Mouse (Mus musculus): ENCODE measurements around the gene Inpp5a. TPM values are rescaled to one million over a fixed set of nuclear protein-coding genes. Genes with fewer than 3 reads are reported as not detected.
A peak's percentile ranks its signal among the peaks of the same experiment; 100 is the strongest.

Gene Inpp5a
- 10.9 and 11.5 TPM in 2 replicates for total RNA-seq (2012; rRNA removed)

GRCm38 (mm10) chr7:139388670-139389212, at the start of gene Inpp5a:
TSS of gene Inpp5a (plus strand) at chr7:139389109.
- no peaks in the 10 kb centered on the region for H3K36me3 ChIP-seq (ENCODE audit: control insufficient read depth, insufficient read depth, low read length, poor library complexity, severe bottlenecking)
- in situ Hi-C loops (cut with MboI; ENCODE audit: low sequenced_read_pairs in 2 of 2, unreplicated experiment in 2 of 2): no loop called here
- DNase-seq (ENCODE audit: low read depth, low spot score): peak; percentile 99
- TF ChIP-seq MAFK (IDR thresholded peaks at IDR 0.05; ENCODE audit: insufficient read depth, low read depth, low read length): no peak
- TF ChIP-seq ZNF384 (IDR thresholded peaks at IDR 0.05; ENCODE audit: low read depth, low read length): no peak
- TF ChIP-seq CHD2 (IDR thresholded peaks at IDR 0.05; ENCODE audit: low read depth, low read length): no peak
- no peak; the same call in 1 of the 2 replicates for TF ChIP-seq HCFC1 (IDR thresholded peaks at IDR 0.05; ENCODE audit: borderline replicate concordance, insufficient read depth, low read length)
- no peak for TF ChIP-seq ZC3H11A (IDR thresholded peaks at IDR 0.05; ENCODE audit: borderline replicate concordance, low read depth, low read length)
- no peaks in the 10 kb centered on the region for H3K9me3 ChIP-seq (ENCODE audit: control insufficient read depth, insufficient read depth, low read depth, low read length)
- peak within 1 kb of the TSS; percentile 85 to 99 for H3K4me3 ChIP-seq (ENCODE audit: insufficient read depth in 1 of 2, low read depth in 1 of 2, low read length in 2 of 2, poor library complexity in 1 of 2, severe bottlenecking in 1 of 2)
- peak within 1 kb of the TSS; percentile 69; the same call in 1 of the 2 replicates for H3K27ac ChIP-seq (ENCODE audit: insufficient read depth, low read depth, low read length, poor library complexity, severe bottlenecking)
- peak within 1 kb of the TSS; percentile 93 for H3K9ac ChIP-seq (ENCODE audit: insufficient read depth, low read depth, low read length, poor library complexity, severe bottlenecking)
- no peaks in the 10 kb centered on the region for H3K4me1 ChIP-seq (ENCODE audit: control insufficient read depth in 2 of 2, insufficient read depth in 2 of 2, low read length in 2 of 2, poor library complexity in 1 of 2)

- TF ChIP-seq ZC3H11A (IDR thresholded peaks at IDR 0.05; ENCODE audit: borderline replicate concordance, low read depth, low read length) (no peak), MAFK (IDR thresholded peaks at IDR 0.05; ENCODE audit: insufficient read depth, low read depth, low read length) (no peak), HCFC1 (IDR thresholded peaks at IDR 0.05; ENCODE audit: borderline replicate concordance, insufficient read depth, low read length) (no peak), ZNF384 (IDR thresholded peaks at IDR 0.05; ENCODE audit: low read depth, low read length) (no peak), CHD2 (IDR thresholded peaks at IDR 0.05; ENCODE audit: low read depth, low read length) (no peak)
- in situ Hi-C loops (cut with MboI; ENCODE audit: low sequenced_read_pairs in 2 of 2, unreplicated experiment in 2 of 2): no loop called here
- Histone ChIP-seq H3K9ac (ENCODE audit: insufficient read depth, low read depth, low read length, poor library complexity, severe bottlenecking) (no peak overlapping the region), H3K9me3 (ENCODE audit: control insufficient read depth, insufficient read depth, low read depth, low read length) (no peaks in the 10 kb centered on the region), H3K4me1 (ENCODE audit: control insufficient read depth in 2 of 2, insufficient read depth in 2 of 2, low read length in 2 of 2, poor library complexity in 1 of 2) (peaks cover 2% of the 10 kb centered on the region in 2 experiments; a peak in 1 of 4 replicates), H3K36me3 (ENCODE audit: control insufficient read depth, insufficient read depth, low read length, poor library complexity, severe bottlenecking) (no peaks in the 10 kb centered on the region), H3K4me3 (ENCODE audit: insufficient read depth in 1 of 2, low read depth in 1 of 2, low read length in 2 of 2, poor library complexity in 1 of 2, severe bottlenecking in 1 of 2) (no peak overlapping the region), H3K27ac (ENCODE audit: insufficient read depth, low read depth, low read length, poor library complexity, severe bottlenecking) (no peak overlapping the region)
- no peak for DNase-seq (ENCODE audit: low read depth, low spot score)
These were observed 49.7 kb upstream of the Inpp5a start for GRCm38 (mm10) chr7:139339184-139339583.

- Histone ChIP-seq H3K9ac (ENCODE audit: insufficient read depth, low read depth, low read length, poor library complexity, severe bottlenecking) (no peak overlapping the region), H3K27ac (ENCODE audit: insufficient read depth, low read depth, low read length, poor library complexity, severe bottlenecking) (no peak overlapping the region), H3K9me3 (ENCODE audit: control insufficient read depth, insufficient read depth, low read depth, low read length) (no peaks in the 10 kb centered on the region), H3K4me1 (ENCODE audit: control insufficient read depth in 2 of 2, insufficient read depth in 2 of 2, low read length in 2 of 2, poor library complexity in 1 of 2) (peaks cover 2% of the 10 kb centered on the region in 2 experiments; a peak in 1 of 4 replicates), H3K36me3 (ENCODE audit: control insufficient read depth, insufficient read depth, low read length, poor library complexity, severe bottlenecking) (no peaks in the 10 kb centered on the region), H3K4me3 (ENCODE audit: insufficient read depth in 1 of 2, low read depth in 1 of 2, low read length in 2 of 2, poor library complexity in 1 of 2, severe bottlenecking in 1 of 2) (no peak overlapping the region)
- in situ Hi-C loops (cut with MboI; ENCODE audit: low sequenced_read_pairs in 2 of 2, unreplicated experiment in 2 of 2): no loop called here
- DNase-seq (ENCODE audit: low read depth, low spot score): no peak
- no peak for TF ChIP-seq ZNF384 (IDR thresholded peaks at IDR 0.05; ENCODE audit: low read depth, low read length)
- no peak for TF ChIP-seq MAFK (IDR thresholded peaks at IDR 0.05; ENCODE audit: insufficient read depth, low read depth, low read length)
- TF ChIP-seq ZC3H11A (IDR thresholded peaks at IDR 0.05; ENCODE audit: borderline replicate concordance, low read depth, low read length): no peak
- no peak for TF ChIP-seq CHD2 (IDR thresholded peaks at IDR 0.05; ENCODE audit: low read depth, low read length)
- TF ChIP-seq HCFC1 (IDR thresholded peaks at IDR 0.05; ENCODE audit: borderline replicate concordance, insufficient read depth, low read length): no peak
These were observed 47.8 kb upstream of the Inpp5a start for GRCm38 (mm10) chr7:139341020-139341660.

GRCm38 (mm10) chr7:139342809-139343208, 46.1 kb upstream of the Inpp5a start:
- H3K4me1 ChIP-seq (ENCODE audit: control insufficient read depth in 2 of 2, insufficient read depth in 2 of 2, low read length in 2 of 2, poor library complexity in 1 of 2): peaks cover 2% of the 10 kb centered on the region in 2 experiments; a peak in 1 of 4 replicates
- H3K4me3 ChIP-seq (ENCODE audit: insufficient read depth in 1 of 2, low read depth in 1 of 2, low read length in 2 of 2, poor library complexity in 1 of 2, severe bottlenecking in 1 of 2): no peak overlapping the region
- H3K9ac ChIP-seq (ENCODE audit: insufficient read depth, low read depth, low read length, poor library complexity, severe bottlenecking): no peak overlapping the region
- H3K9me3 ChIP-seq (ENCODE audit: control insufficient read depth, insufficient read depth, low read depth, low read length): no peaks in the 10 kb centered on the region
- no peak for TF ChIP-seq CHD2 (IDR thresholded peaks at IDR 0.05; ENCODE audit: low read depth, low read length)
- no peak for TF ChIP-seq ZC3H11A (IDR thresholded peaks at IDR 0.05; ENCODE audit: borderline replicate concordance, low read depth, low read length)
- no peak for TF ChIP-seq HCFC1 (IDR thresholded peaks at IDR 0.05; ENCODE audit: borderline replicate concordance, insufficient read depth, low read length)
- no peak for TF ChIP-seq ZNF384 (IDR thresholded peaks at IDR 0.05; ENCODE audit: low read depth, low read length)
- no peak for TF ChIP-seq MAFK (IDR thresholded peaks at IDR 0.05; ENCODE audit: insufficient read depth, low read depth, low read length)
- no peaks in the 10 kb centered on the region for H3K36me3 ChIP-seq (ENCODE audit: control insufficient read depth, insufficient read depth, low read length, poor library complexity, severe bottlenecking)
- H3K27ac ChIP-seq (ENCODE audit: insufficient read depth, low read depth, low read length, poor library complexity, severe bottlenecking): no peak overlapping the region
- in situ Hi-C loops (cut with MboI; ENCODE audit: low sequenced_read_pairs in 2 of 2, unreplicated experiment in 2 of 2): no loop called here
- no peak for DNase-seq (ENCODE audit: low read depth, low spot score)

All from ES-E14 (cell line).